Mouse (Mus musculus) lung, postnatal 4 days (tissue): ENCODE measurements at regions not wholly inside any gene's neighbourhood (a gene's known extent, or its start where the extent isn't known, plus 50 kb on each side); places are given as distances from the start of the nearest gene placed in this dataset.

Experiments used
- DNase-seq, 2 experiments: peaks; one replicate each; pipeline ENCODE4 v3.0.0; 2021

DNA sequence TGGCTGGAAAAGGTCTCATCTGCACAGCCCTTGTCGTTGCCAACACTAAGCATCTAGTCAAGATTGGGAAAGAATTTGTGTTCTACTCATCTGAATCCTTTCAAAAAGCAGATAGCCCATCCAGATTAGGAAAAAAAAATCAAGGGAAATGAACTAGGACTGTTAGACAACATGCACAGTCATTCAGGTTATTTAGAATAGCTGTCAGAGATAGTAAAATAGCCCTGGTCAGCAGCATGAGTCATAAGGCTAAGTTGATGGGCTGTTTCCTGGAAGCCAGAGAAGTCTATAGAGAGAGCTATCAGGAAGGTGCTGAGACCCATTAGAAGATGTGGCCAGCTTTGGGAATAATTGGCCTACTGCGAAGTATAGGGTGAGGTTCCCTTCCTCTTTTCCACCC is 1447.4 kb downstream of the Slc22a22 start:
- no peak for DNase-seq

- DNase-seq = no peak
Observed at GRCm38 (mm10) chr15:56027197-56027818, 1450.1 kb downstream of the Slc22a22 start.

DNA sequence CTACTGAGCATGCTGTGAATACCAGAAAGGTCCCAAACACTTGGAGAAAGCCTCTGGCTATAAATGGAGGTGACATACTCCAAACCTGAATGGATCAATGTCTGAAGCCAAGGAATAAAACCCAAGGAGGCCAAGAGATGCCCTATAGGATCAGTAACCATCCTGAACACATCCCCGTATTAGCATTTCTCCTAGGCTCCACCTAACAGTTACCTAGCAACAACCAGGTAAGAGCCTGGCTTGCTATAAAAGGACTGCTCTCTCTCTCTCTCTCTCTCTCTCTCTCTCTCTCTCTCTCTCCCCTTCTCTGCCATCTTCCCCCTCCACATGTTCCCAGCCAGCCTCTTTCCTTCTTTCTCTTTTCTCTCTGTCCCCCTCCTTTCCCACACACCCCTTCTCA is 1452.7 kb downstream of the Slc22a22 start:
- no peak for DNase-seq

GRCm38 (mm10) chr15:56023862-56024484 is 1453.5 kb downstream of the Slc22a22 start:
- DNase-seq = no peak

- no peak for DNase-seq
Observed at GRCm38 (mm10) chr15:56022315-56022714, 1455.1 kb downstream of the Slc22a22 start.

DNA sequence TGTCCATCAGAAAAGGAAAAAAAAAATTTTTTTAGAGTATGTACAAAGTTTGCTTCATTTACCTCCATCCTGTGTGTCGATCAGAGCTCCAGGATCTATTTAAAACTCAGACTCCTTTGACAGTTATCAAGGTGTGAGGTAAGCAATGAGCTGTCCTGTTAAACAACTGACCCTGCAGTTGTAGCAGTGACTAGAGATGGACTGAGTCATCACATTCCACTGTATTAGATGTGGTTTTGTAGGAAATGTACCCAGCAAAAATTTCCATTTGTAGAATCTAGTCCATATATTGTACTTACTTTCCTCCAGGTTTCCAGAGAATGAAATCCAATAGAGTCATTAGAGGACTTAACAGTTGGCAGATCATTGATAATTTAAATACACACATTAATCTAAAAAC is 1459.3 kb downstream of the Slc22a22 start:
- DNase-seq = no peak

DNA sequence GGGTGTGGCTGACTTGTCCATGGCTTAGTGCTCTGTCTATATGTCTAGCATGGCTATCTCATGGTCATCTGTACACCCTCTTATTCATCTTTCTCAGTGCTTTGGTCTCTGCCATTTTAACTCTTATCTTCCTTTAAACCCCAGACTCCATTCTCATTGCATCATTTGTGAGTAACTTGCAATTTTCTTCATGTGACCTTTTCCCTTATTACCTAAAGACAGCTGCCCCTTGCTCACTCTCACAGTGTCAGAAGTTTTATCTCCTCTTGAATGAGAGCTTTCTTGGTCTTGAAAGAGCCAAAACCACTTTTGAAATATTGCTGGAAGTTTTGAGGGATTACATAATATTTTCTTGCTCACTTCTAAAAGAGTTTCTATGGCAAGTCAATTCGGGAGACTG is 1459.9 kb downstream of the Slc22a22 start:
- DNase-seq = no peak

GRCm38 (mm10) chr15:56016070-56016469 is 1461.4 kb downstream of the Slc22a22 start:
- no peak for DNase-seq

- DNase-seq = no peak
Observed at GRCm38 (mm10) chr15:56014059-56014620, 1463.3 kb downstream of the Slc22a22 start.

- DNase-seq = no peak
Observed at GRCm38 (mm10) chr15:56008603-56009174, 1468.7 kb downstream of the Slc22a22 start.

DNA sequence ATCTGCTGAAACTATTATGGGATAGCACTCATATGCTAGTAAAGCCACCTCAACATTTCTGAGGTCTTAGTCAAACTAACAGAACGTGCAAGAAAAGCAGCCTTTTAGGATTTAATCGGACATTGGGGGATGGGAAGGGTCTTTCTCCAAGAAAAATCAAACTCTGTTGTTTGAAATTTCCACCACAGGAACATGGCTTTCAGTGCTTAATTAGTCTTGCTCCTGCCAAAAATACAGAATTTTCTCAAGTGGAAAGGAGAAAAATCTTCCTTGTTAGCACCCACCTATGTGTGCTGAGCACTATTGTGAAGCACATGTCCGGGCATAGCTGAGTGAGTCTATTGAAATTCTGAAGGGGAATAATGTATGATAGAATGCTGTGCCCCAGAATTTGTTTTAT is 1470.0 kb downstream of the Slc22a22 start:
- no peak for DNase-seq

DNA sequence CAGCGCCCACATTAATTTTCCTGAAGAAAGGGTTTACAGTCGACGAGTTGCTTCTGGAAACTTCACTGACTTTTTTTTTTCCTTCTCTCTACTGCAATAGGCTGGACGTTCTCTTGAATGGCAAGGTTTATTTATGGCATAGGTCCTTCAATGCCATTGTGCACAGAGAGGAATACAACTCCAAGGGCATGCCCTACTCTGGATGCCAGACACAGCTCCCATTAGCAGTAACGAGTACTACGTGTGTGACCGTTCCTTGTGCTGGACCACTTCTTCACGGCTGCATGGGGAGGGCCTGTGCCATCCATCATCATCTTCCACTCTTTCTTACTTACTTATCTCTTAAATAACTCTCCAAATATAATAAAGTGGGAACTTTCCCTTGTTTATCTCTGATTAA is 1472.1 kb downstream of the Slc22a22 start:
- no peak for DNase-seq

DNA sequence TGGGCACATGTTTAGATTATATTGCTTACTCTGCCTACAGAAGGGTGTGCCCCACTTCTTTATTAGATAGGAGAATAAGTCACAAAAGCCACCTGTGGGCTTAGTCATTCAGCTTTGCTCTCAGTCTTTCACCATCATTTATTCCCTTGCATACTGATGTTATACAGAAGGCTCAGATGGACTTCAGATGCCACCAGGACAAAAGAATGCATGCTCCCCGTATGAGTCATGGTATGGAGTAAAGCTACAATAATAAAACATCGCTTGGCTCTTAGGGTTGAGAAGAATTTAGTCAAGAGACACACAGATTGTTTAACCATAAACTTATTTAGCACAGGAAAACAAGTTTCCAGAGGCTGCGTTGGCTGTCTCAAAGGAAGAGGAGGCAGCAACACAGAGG is 1473.5 kb downstream of the Slc22a22 start:
- DNase-seq = no peak

GRCm38 (mm10) chr15:55999605-56000004 is 1477.8 kb downstream of the Slc22a22 start:
- no peak for DNase-seq

GRCm38 (mm10) chr15:55997977-55998376 is 1479.4 kb downstream of the Slc22a22 start:
- no peak for DNase-seq

GRCm38 (mm10) chr15:55994680-55995079 is 1482.7 kb downstream of the Slc22a22 start:
- no peak for DNase-seq

DNA sequence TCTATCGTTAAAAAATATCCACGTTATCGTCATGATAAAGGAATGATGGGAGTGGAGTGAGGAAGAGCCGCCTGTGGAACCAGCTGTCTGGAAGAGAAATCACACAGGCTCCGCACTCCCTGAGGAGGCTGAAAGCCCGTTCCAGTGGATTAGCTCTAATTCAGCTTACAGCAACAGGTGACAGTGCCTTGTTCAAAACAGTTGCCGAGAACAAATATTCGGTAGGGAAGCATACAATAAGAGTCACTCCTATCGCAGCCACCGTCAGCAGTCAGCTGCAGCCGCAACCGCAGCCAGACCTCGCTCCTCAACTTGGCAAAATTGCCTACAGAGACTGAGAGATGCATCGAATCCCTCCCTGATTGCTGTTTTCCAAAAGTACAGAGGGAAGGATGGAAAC is 1501.6 kb downstream of the Slc22a22 start:
- no peak for DNase-seq

- DNase-seq = no peak
Observed at GRCm38 (mm10) chr15:55966780-55967179, 1510.6 kb downstream of the Slc22a22 start.

- DNase-seq = no peak
Observed at GRCm38 (mm10) chr15:55965296-55965695, 1512.1 kb downstream of the Slc22a22 start.

DNA sequence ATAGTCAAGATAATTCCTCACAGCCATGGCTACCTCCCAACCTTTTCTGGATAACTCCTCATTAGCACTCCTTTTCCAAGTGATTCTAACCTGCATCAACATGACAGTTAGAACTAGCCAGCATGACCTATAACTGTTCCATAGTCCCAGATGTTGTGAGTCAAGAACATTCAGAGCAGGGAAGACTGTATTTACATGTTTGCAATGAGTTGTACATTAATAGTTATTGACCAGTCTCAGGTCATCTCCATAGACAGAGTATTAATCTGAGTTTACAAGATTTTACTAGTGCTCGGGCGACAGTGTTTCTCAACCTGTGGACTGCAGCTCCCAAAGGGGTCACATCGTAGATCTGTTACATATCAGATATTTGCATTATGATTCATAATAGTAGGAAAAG is 1515.3 kb downstream of the Slc22a22 start:
- DNase-seq = no peak
